Mouse (Mus musculus) cortical plate, adult 2 months (tissue): ENCODE results near the gene Olfr1353.

Experiments
- CTCF ChIP-seq: fragments of 200-500 bp; IDR thresholded peaks from 2 replicates; pipeline ENCODE4 v1.5.1; 2011; ENCODE audit warnings: mild to moderate bottlenecking, control low read depth, low read length; ENCODE audit not compliant: insufficient read depth; ENCODE audit errors: extremely low read depth
- POLR2A ChIP-seq: fragments of 200-500 bp; IDR thresholded peaks from 2 replicates; pipeline ENCODE4 v1.6.1; 2011; ENCODE audit warnings: mild to moderate bottlenecking, low read length, control low read depth; ENCODE audit not compliant: insufficient read depth; ENCODE audit errors: extremely low read depth

DNA sequence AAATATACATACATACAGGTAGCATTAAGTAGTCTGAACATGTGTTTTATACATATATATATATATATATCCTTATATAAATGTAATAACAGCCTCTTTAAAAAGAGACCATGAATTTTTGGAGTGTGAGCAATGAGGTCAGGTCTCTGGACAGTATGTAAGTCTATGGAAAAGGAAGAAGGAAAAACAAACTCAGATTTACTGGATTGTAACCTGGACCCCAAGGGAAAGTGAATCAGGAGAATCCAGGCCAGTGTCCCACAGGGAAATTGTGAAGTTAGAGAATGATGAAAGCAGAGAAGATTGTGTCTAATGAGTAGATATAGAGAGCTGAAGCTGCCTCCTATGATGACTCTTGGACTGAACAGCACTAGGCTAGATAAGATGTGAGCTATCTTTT, 17.6 kb downstream of the Olfr1353 start, which contains the start of gene Olfr1352:
- TF ChIP-seq CTCF = no peak
- no peak for TF ChIP-seq POLR2A
